Mouse (Mus musculus) ovary, adult 18-20 months (tissue): ENCODE data around the gene BC052040.

Experiments used
- DNase-seq: peaks from one replicate; pipeline ENCODE4 v3.0.0; 2022; ENCODE audit warnings: low spot score, mixed read lengths

Gene BC052040

DNA sequence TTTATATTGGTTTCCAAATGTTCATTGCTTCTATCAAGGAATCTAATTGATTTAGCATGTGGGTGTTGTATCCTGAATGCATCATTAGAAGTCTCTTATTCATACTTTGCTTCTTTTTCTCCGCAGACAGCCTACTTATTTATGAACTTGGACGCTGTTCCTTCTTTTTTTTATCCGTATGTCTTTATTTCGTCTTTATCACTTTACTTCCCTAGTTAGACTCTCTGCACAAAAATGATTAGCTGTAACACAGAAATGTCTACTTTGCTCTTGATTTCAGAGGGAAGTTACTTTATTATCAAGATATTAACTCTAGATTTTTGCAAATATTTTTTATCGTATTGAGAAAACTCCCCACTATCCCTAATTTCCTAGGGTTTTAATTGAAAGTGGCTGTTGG is 117.5 kb downstream of the BC052040 start:
- DNase-seq: no peak

DNA sequence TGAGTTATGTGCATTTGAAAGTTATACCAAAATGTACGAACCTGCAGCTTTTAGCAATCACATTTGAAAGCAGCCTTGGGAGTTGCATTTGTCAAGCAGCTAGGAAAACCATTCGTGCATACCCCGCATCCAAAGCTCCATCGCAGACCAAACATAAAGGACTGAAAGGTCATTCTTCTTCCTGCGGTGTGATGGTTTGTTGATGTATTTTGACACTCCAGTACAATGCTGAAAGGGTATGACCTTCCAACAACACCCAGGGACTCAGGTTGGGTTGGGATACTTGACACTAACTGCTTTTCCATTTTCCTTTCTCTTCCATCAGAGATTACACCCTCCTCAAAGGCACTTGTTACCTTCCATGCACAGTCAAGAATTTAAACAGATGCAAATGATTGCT is 121.1 kb downstream of the BC052040 start:
- no peak for DNase-seq

GRCm38 (mm10) chr2:115717535-115717934 is 136.0 kb downstream of the BC052040 start:
- no peak for DNase-seq

- DNase-seq: no peak
Observed at GRCm38 (mm10) chr2:115717980-115718379, 136.5 kb downstream of the BC052040 start.

DNA sequence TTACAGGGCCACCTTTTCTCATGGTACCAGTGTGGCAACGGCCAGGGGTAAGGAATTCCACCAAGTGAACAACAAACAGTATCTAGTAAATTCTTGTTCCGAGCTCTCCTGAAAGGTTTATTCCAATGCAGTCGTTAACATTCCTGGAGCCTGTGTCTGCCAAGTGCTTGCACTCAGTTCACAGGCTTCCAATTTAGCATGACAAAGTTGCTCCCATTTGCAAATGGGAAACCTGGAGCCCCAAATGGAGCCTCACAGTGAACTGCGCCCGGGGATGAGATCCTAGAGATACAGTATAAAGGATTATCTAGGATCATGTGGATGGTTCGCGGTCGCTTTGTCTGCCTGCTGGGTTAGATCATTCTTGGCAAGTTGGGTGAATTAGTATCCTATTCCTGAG is 141.9 kb downstream of the BC052040 start:
- DNase-seq: no peak

DNA sequence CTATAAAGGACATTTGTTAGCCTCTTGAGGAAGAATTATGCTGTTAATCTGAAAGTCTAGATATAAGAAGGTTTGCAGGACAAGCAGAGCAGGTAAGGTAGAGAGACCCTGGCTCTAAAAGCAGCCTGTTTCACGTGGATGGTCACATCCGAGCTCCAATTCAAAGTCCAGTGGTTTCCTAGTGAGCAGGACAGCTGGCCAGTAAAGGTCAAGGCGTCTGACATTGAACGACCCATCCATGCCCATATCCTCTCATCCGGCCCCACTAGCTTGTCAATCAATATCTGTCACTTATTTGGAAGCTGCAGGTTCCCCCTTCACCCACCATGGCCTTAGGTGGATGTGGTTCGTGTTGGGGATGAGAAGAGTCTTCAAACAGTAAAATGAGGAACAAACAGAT is 142.7 kb downstream of the BC052040 start:
- DNase-seq: no peak

- no peak for DNase-seq
Observed at GRCm38 (mm10) chr2:115724726-115725125, 143.2 kb downstream of the BC052040 start.

DNA sequence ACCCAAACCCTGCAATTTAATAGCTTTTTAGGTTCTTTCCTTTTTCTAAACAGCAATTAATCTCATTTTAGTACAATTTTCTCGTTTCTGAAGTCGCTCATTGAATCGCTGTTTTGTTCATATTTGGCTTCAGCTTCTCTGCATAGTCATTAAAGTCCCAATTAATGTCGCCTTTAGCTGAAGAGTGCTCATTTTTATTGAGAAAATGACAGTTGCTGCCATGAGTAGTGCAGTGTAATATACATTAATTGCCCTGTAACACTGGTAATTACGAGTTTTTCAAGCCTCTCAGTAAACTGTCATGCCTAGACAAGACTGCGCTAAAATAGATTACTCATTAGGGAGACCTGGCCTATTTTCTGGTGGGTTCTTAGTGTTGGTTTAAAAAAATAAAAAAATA is 144.0 kb downstream of the BC052040 start:
- DNase-seq: no peak

DNA sequence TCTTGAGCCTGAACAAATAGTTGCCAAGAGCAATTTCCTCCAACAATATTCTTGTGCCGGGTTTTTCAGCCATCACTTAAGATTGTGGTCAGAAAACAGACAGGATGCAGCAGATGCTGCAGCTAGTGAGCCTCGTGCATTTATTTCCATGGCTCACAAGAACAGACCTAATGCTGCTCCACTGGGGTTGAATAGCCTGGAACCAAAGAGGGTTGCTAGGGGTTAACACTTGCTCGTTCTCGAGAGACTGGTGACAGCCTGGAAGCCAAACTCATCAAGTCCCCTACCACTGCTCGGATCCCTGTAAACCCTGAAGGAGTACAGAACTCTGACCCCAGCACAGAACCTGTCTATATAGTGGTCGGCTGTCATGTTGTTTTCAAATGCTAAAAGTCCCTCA is 144.4 kb downstream of the BC052040 start:
- DNase-seq: no peak

DNA sequence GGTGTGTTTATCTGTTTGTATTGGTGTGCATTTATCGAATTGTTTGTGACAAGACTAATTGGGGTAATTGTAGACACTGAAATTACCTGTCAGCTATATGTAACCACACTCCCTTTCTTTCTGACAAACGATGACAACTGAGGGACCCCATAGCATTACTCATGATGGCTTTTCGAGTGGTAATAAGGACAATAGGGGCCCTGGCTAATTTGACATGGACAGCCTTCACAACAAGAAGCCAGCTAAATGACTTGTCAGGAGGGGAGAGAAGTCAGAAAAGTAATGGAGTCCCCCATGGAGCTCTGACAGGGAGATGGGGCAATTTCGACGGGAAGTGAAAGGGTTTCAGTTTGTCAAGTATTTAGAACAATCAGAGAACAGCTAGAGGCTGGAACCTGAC is 145.3 kb downstream of the BC052040 start:
- DNase-seq: no peak

GRCm38 (mm10) chr2:115728627-115729026 is 147.1 kb downstream of the BC052040 start:
- DNase-seq: no peak

DNA sequence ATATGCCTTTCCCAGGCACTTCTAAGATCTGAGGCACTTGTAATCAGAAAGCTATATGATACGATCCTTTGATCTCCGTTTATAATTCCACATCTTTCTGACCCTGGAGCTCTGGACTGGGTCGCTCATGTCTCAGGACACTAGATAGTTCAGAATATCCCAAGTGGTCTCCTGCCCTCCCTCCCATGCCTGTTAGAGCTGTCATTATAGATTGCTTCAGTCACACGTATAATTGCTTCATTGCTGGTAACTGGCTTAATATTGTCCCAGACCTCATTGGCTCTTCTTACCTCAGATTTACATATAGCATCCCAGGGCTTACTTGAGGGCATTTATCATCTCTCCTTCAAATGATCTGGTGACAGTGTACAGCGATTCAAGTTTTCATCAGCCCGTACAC is 149.0 kb downstream of the BC052040 start:
- no peak for DNase-seq

GRCm38 (mm10) chr2:115731171-115731570 is 149.7 kb downstream of the BC052040 start:
- DNase-seq: no peak

DNA sequence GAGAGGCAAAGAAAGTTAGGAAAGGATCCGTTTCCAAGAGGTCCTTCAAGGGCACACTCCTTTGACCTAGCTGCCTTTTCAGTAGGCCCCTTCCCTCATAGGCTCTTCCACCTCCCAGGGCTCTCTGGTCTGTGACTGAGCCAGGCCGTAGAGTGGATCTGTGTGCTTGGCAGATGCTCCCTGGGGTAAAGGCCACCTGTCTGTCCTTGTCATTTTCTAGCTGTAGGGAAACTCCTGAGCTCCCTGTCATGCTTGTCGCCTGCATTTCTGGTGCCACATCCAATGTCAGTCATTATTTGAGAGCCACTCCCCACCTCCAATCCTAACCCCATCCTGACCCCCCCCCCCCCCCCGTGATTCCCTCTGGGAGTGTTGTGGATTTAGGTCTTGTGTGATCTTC is 151.1 kb downstream of the BC052040 start:
- DNase-seq: no peak

GRCm38 (mm10) chr2:115733017-115733692 is 151.6 kb downstream of the BC052040 start:
- no peak for DNase-seq

DNA sequence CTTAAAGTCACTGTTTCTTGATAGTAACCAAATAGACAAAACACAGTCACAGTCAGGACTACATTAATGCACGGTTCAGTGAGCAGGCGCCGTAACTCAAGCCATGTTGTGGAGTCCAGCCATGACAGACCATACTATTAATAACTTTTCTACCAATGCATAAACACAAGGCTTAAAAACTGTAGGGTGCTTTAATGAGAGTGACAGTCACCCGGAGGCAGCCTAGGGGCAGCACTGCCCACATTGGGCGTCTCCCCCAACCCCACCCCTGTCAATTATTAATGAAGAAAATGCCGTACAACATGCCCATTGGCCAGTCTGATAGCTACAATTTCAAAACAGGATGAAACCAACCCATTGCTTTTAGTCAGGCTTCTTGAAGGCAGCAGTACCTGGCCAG is 153.3 kb downstream of the BC052040 start:
- DNase-seq: no peak

- no peak for DNase-seq
Observed at GRCm38 (mm10) chr2:115736416-115736815, 154.9 kb downstream of the BC052040 start.

DNA sequence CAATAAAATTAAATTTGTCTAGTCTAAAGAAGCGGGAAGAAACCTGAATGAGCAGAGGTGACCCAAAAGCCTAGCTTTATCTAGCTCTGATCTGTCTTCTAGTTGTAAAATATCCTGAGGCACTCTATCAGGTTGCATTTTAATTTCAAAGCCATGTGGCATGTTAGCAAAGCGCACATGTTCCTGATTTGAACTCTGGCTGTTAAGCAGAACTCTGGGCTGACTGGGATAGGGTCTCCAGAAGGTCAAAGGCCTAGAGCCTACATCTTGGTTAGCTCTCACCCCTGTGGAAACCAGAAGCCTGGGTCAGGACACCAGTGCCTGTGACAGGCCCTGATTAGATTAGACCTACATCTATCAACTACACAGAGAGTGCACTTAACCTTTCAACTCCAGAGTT is 156.4 kb downstream of the BC052040 start:
- no peak for DNase-seq

DNA sequence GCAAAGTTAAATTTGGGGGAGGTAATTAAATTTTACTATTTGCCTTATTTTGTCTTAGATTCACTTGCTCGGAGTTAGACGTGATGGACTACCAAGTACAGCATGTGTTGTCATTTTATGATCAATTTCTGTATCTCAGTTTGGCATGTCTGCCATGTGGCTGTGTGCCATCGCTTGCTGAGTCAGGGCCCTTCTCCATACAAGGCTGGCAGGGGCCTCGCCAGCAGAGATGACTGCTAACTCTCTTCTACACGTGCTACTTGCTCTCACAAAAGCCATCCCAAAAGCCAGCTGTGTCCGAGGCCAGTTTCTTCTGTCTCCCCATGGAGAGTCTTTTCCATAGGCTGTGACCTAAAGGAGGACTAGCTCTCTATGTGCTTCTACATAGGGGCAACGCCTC is 160.5 kb downstream of the BC052040 start:
- DNase-seq: no peak

DNA sequence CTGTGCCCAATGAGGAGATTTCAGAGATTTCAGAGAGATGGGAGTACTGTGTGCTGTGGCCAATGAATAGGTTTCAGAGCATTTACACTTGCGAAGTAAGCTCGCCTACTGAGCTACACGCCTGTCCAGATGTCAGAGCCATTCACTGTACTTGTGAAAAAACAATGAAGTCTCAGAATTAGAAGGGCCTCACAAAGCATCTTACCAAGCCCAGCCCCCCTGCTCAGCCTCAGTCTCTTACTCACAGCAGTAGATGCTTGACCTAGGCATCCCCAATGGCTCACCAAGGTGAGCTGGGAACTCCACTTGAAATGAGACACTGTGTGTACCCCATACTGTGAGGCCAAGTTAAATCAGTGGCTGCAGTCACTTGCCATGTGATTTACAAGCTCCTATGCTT is 166.1 kb downstream of the BC052040 start:
- no peak for DNase-seq

DNA sequence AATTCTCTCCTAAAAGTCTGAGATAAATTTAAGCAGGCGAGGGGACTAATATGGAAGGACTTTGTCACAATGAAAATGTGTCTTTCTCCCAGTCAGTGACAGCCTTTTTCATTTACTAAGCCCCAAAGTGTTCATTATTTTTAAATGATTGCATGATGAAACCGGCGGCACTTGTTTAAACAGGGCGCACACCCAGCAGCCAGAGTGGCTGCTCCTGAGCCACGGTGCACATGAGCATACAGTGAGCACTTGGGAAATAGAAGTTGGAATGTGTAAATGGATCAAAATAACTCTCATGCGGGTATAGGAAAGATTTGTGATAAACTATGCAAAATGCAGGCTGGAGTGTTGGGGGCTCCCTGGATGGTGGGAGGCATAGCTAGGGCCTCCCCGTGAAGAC is 169.7 kb downstream of the BC052040 start:
- no peak for DNase-seq

DNA sequence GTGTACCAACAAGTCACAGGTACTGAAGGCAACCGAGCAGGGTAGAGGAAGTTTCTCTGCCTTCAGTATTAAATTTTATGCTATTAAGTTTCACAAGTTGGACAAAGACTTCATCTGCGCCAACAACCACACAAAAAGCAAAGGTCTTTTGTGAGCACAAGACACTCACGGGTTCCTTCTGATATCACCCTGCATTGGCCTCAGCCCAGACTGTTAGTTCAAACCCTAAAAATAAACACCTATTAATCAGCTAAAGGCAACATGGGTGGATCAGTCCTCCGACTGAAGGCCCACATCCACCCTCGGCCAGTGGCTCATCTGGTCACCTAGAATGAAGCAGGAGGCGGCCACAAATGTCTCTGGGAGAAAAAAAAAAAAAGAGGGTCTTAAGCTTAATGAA is 176.2 kb downstream of the BC052040 start:
- no peak for DNase-seq

GRCm38 (mm10) chr2:115758542-115758941 is 177.0 kb downstream of the BC052040 start:
- DNase-seq: no peak

- DNase-seq: no peak
Observed at GRCm38 (mm10) chr2:115764595-115765305, 183.2 kb downstream of the BC052040 start.
